Mouse (Mus musculus): ENCODE data around the gene Abcf1. TPM values are rescaled to one million over a fixed set of nuclear protein-coding genes. Genes with fewer than 3 reads are reported as not detected.
"Not testable (repeated sequence)": the region's sequence is repeated elsewhere in the genome, so short reads cannot be mapped to it uniquely, and the experiment has no call there.

The Abcf1 gene
- 10 to 100 TPM; 71.0 to 77.8 TPM for total RNA-seq (2021)

GRCm38 (mm10) chr17:35969418-35970389 is at the start of gene Abcf1:
Abcf1 (minus strand) TSS chr17:35969761.
- intact Hi-C loops (cut with DNase I), result no loop called here
- DNase-seq (ENCODE audit: low spot score in 2 of 2), result peak; percentile 98

GRCm38 (mm10) chr17:36018979-36019378 is 49.4 kb upstream of the Abcf1 start:
- intact Hi-C loops (cut with DNase I), result no loop called here
- no peak for DNase-seq (ENCODE audit: low spot score in 2 of 2)

GRCm38 (mm10) chr17:36017046-36017445 is 47.5 kb upstream of the Abcf1 start:
- DNase-seq (ENCODE audit: low spot score in 2 of 2), result no peak
- intact Hi-C loops (cut with DNase I), result no loop called here

- DNase-seq (ENCODE audit: low spot score in 2 of 2), result no peak
- intact Hi-C loops (cut with DNase I), result no loop called here
These were observed 45.4 kb upstream of the Abcf1 start for GRCm38 (mm10) chr17:36014977-36015376.

- intact Hi-C loops (cut with DNase I); DNase-seq (ENCODE audit: low spot score in 2 of 2): not testable (repeated sequence)
These were observed 34.8 kb upstream of the Abcf1 start for GRCm38 (mm10) chr17:36004409-36004808.

- intact Hi-C loops (cut with DNase I), result no loop called here
- DNase-seq (ENCODE audit: low spot score in 2 of 2), result no peak
These were observed 33.8 kb upstream of the Abcf1 start for GRCm38 (mm10) chr17:36003331-36003730.

- intact Hi-C loops (cut with DNase I), result no loop called here
- peak in 1 of 2 experiments; percentile 53 for DNase-seq (ENCODE audit: low spot score in 2 of 2)
These were observed 32.4 kb upstream of the Abcf1 start for GRCm38 (mm10) chr17:36001966-36002365.

GRCm38 (mm10) chr17:36001121-36001897 is 31.7 kb upstream of the Abcf1 start:
- intact Hi-C loops (cut with DNase I), result no loop called here
- DNase-seq (ENCODE audit: low spot score in 2 of 2), result peak in 1 of 2 experiments; percentile 42

GRCm38 (mm10) chr17:36000349-36000748 is 30.8 kb upstream of the Abcf1 start:
- DNase-seq (ENCODE audit: low spot score in 2 of 2), result no peak
- intact Hi-C loops (cut with DNase I), result no loop called here

GRCm38 (mm10) chr17:35999356-35999755 is 29.8 kb upstream of the Abcf1 start:
- intact Hi-C loops (cut with DNase I), result loop anchor here (5.0 to 10.0 kb wide), 2 partner anchors 113 to 195 kb away; partner anchors contain the start of gene H2-T3
- no peak for DNase-seq (ENCODE audit: low spot score in 2 of 2)

- intact Hi-C loops (cut with DNase I), result loop anchor here (5.0 to 10.0 kb wide), 2 partner anchors 114 to 196 kb away; partner anchors contain the start of gene H2-T3
- DNase-seq (ENCODE audit: low spot score in 2 of 2), result no peak
These were observed 29.2 kb upstream of the Abcf1 start for GRCm38 (mm10) chr17:35998545-35999305.

GRCm38 (mm10) chr17:35997713-35998510 is 28.4 kb upstream of the Abcf1 start:
- DNase-seq (ENCODE audit: low spot score in 2 of 2), result no peak
- intact Hi-C loops (cut with DNase I), result loop anchor here (1.0 to 10.0 kb wide), 3 partner anchors 37 to 197 kb away; partner anchors contain the start of gene H2-T3

- intact Hi-C loops (cut with DNase I), result loop anchor here (1.0 to 10.0 kb wide), 3 partner anchors 38 to 198 kb away; partner anchors contain the start of gene H2-T3
These were observed 27.4 kb upstream of the Abcf1 start for GRCm38 (mm10) chr17:35996949-35997348.

GRCm38 (mm10) chr17:35994879-35995240 is 25.3 kb upstream of the Abcf1 start:
- intact Hi-C loops (cut with DNase I), result loop anchor here (5.0 to 10.0 kb wide), 2 partner anchors 117 to 200 kb away; partner anchors contain the start of gene H2-T3
- DNase-seq (ENCODE audit: low spot score in 2 of 2), result no peak

More at GRCm38 (mm10) chr17:35996949-35997348, 27.4 kb upstream of the Abcf1 start:
- DNase-seq (ENCODE audit: low spot score in 2 of 2), result peak; percentile 88 to 94

- DNase-seq (ENCODE audit: low spot score in 2 of 2), result peak; percentile 77 to 80
- intact Hi-C loops (cut with DNase I), result loop anchor here (10.0 kb wide), 1 partner anchor 200 kb away; the partner anchor contains the start of gene H2-T3
These were observed 24.8 kb upstream of the Abcf1 start for GRCm38 (mm10) chr17:35994175-35994878.

GRCm38 (mm10) chr17:35993675-35994074 is 24.1 kb upstream of the Abcf1 start:
- peak; percentile 68 to 79 for DNase-seq (ENCODE audit: low spot score in 2 of 2)
- intact Hi-C loops (cut with DNase I), result loop anchor here (2.0 to 10.0 kb wide), 2 partner anchors 57 to 201 kb away; partner anchors contain the start of gene H2-T3

GRCm38 (mm10) chr17:35991781-35992180 is 22.2 kb upstream of the Abcf1 start:
- intact Hi-C loops (cut with DNase I), result loop anchor here (2.0 to 10.0 kb wide), 2 partner anchors 55 to 203 kb away; partner anchors contain the start of gene H2-T3
- DNase-seq (ENCODE audit: low spot score in 2 of 2), result no peak

Measured in left cerebral cortex, postnatal 36 days (tissue).